8 mouse cellular contexts compared by ENCODE assay signal in genomic region chr6:5005491-5006275, GRCm38 (mm10).
DNase-seq lines count a peak whose midpoint lies in the region; ATAC-seq lines count a peak whose summit lies in the region.

No protein-coding gene starts in this region.

- H3K27ac ChIP-seq in hindbrain, embryonic 10.5 days: peak overlapping the region; percentile 46
- H3K27ac ChIP-seq in hindbrain, embryonic 12.5 days: no peak overlapping the region
- peak overlapping the region; percentile 67 for H3K27ac ChIP-seq in embryonic facial prominence, embryonic 14.5 days (replicated peaks; ENCODE audit: low read depth, low read length)
- peak overlapping the region; percentile 71 for H3K27ac ChIP-seq in limb, embryonic 15.5 days

- H3K4me2 ChIP-seq in hindbrain, embryonic 12.5 days (replicated peaks): no peak overlapping the region
- no peak overlapping the region for H3K4me2 ChIP-seq in embryonic facial prominence, embryonic 14.5 days (ENCODE audit: low read depth, low read length)
- H3K4me2 ChIP-seq in limb, embryonic 15.5 days: no peak overlapping the region

- H3K9ac ChIP-seq in hindbrain, embryonic 12.5 days: no peak overlapping the region
- H3K9ac ChIP-seq in embryonic facial prominence, embryonic 14.5 days (ENCODE audit: low read depth, low read length): no peak overlapping the region
- no peak overlapping the region for H3K9ac ChIP-seq in limb, embryonic 15.5 days

- no peaks in the 10 kb centered on the region for H3K9me3 ChIP-seq in hindbrain, embryonic 10.5 days
- H3K9me3 ChIP-seq in hindbrain, embryonic 12.5 days (replicated peaks): no peaks in the 10 kb centered on the region
- no peaks in the 10 kb centered on the region for H3K9me3 ChIP-seq in embryonic facial prominence, embryonic 14.5 days (ENCODE audit: control insufficient read depth, low read length)
- H3K9me3 ChIP-seq in limb, embryonic 15.5 days: no peaks in the 10 kb centered on the region

- ATAC-seq in hindbrain, embryonic 12.5 days (ENCODE audit: low FRiP score): no peak
- ATAC-seq in embryonic facial prominence, embryonic 14.5 days (ENCODE audit: low read depth): peak; percentile 77; the same call in 1 of the 2 replicates
- ATAC-seq in limb, embryonic 15.5 days (ENCODE audit: insufficient number of reproducible peaks, low FRiP score, low TSS enrichment, low read depth): peak; percentile 48; the same call in 1 of the 2 replicates

- H3K4me3 ChIP-seq in hindbrain, embryonic 10.5 days: no peak overlapping the region
- no peak overlapping the region for H3K4me3 ChIP-seq in hindbrain, embryonic 12.5 days
- no peak overlapping the region for H3K4me3 ChIP-seq in embryonic facial prominence, embryonic 14.5 days (ENCODE audit: low read depth, low read length)
- no peak overlapping the region for H3K4me3 ChIP-seq in limb, embryonic 15.5 days

- no peaks in the 10 kb centered on the region for H3K36me3 ChIP-seq in hindbrain, embryonic 10.5 days
- H3K36me3 ChIP-seq in hindbrain, embryonic 12.5 days: no peaks in the 10 kb centered on the region
- no peaks in the 10 kb centered on the region for H3K36me3 ChIP-seq in embryonic facial prominence, embryonic 14.5 days (ENCODE audit: control insufficient read depth, insufficient read depth, low read length)
- H3K36me3 ChIP-seq in limb, embryonic 15.5 days: no peaks in the 10 kb centered on the region

- no peak for DNase-seq in hindbrain, embryonic 10.5 days (ENCODE audit: low spot score)
- DNase-seq in adrenal gland, adult 8-10 months: peak; percentile 18
- peak; percentile 85 for DNase-seq in embryonic facial prominence, embryonic 14.5 days (ENCODE audit: low spot score)
- no peak for DNase-seq in spleen, postnatal 10 days (ENCODE audit: low spot score in 2 of 2)
- DNase-seq in neural tube, embryonic 10.5 days (ENCODE audit: extremely low spot score, low spot score): no peak
- no peak for DNase-seq in lung, postnatal 14 days

- H3K4me1 ChIP-seq in hindbrain, embryonic 10.5 days (replicated peaks): peaks cover 41% of the 10 kb centered on the region
- H3K4me1 ChIP-seq in hindbrain, embryonic 12.5 days: peaks cover 10% of the 10 kb centered on the region
- no peaks in the 10 kb centered on the region; the same call in 1 of the 2 replicates for H3K4me1 ChIP-seq in embryonic facial prominence, embryonic 14.5 days (ENCODE audit: control insufficient read depth, insufficient read depth, low read length)
- peaks cover 5% of the 10 kb centered on the region; the same call in 1 of the 2 replicates for H3K4me1 ChIP-seq in limb, embryonic 15.5 days

- WGBS in hindbrain, embryonic 10.5 days: 71% methylated on average over 22 of the region's 22 CpGs
- 64% methylated on average over 22 of the region's 22 CpGs for WGBS in hindbrain, embryonic 12.5 days
- 45% methylated on average over 22 of the region's 22 CpGs for WGBS in embryonic facial prominence, embryonic 14.5 days
- WGBS in limb, embryonic 15.5 days: 45% methylated on average over 22 of the region's 22 CpGs

- no peaks in the 10 kb centered on the region for H3K27me3 ChIP-seq in hindbrain, embryonic 10.5 days (ENCODE audit: insufficient read depth, poor library complexity, severe bottlenecking)
- no peaks in the 10 kb centered on the region for H3K27me3 ChIP-seq in hindbrain, embryonic 12.5 days
- no peaks in the 10 kb centered on the region for H3K27me3 ChIP-seq in embryonic facial prominence, embryonic 14.5 days (replicated peaks; ENCODE audit: control insufficient read depth, insufficient read depth, low read length)
- no peaks in the 10 kb centered on the region for H3K27me3 ChIP-seq in limb, embryonic 15.5 days

Comparison
In these comparisons a context has a peak if more than half of its experiments do, and no peak if none do; other contexts are left out.
1. DNase-seq: peak in adrenal gland, adult 8-10 months (single experiment) and embryonic facial prominence, embryonic 14.5 days (single experiment); none in hindbrain, embryonic 10.5 days (single experiment), spleen, postnatal 10 days (0 of 2), neural tube, embryonic 10.5 days (single experiment) and lung, postnatal 14 days (single experiment).